Mouse (Mus musculus) mammary gland, adult 2 months (tissue): ENCODE measurements around the gene Smim13. TPM values are rescaled to one million over a fixed set of nuclear protein-coding genes. Genes with fewer than 3 reads are reported as not detected.

Experiments
- polyA plus RNA-seq: library from polyadenylated mRNA; depleted of rRNA; stranded (reverse); fragments of >200 nt; gene quantifications from 2 replicates; pipeline ENCODE4 v1.2.3, GENCODE M21; 2012; ENCODE audit warnings: low replicate concordance; rRNA removed

The Smim13 gene
- 6.7 and 9.8 TPM in 2 replicates for polyA plus RNA-seq

GRCm38 (mm10) chr13:41249538-41250317, at the start of gene Smim13:
Smim13 (plus strand) TSS chr13:41249844.

GRCm38 (mm10) chr13:41220304-41220834, 29.3 kb upstream of the Smim13 start, which contains the start of gene Elovl2:
Elovl2 (minus strand) TSS chr13:41220405.

GRCm38 (mm10) chr13:41273927-41274650, 24.4 kb downstream of the Smim13 start, which contains the start of gene Gm17364:
Gm17364 (minus strand) TSS chr13:41273977.

Other genes starting within 250 kb of the Smim13 start
- 40.0 and 54.5 TPM in 2 replicates for gene Pak1ip1, start 248.8 kb upstream of the Smim13 start, polyA plus RNA-seq
- gene Tmem14c, start 233.6 kb upstream of the Smim13 start, polyA plus RNA-seq = 86.8 and 152 TPM in 2 replicates
- 0.10 TPM in 1 of 2 replicates, not detected in the other for gene Mak, start 170.1 kb upstream of the Smim13 start, polyA plus RNA-seq
- 0.05 TPM in 1 of 2 replicates, not detected in the other for gene Gcm2, start 138.8 kb upstream of the Smim13 start, polyA plus RNA-seq
- gene Sycp2l, start 135.5 kb upstream of the Smim13 start, polyA plus RNA-seq = not detected in 2 replicates
- gene Elovl2, start 29.4 kb upstream of the Smim13 start, polyA plus RNA-seq = 0.35 TPM in 1 of 2 replicates, not detected in the other
- not detected in 2 replicates for gene Gm17364, start 24.1 kb downstream of the Smim13 start, polyA plus RNA-seq
- 20.0 and 25.5 TPM in 2 replicates for gene Nedd9, start 237.5 kb downstream of the Smim13 start, polyA plus RNA-seq